Mouse (Mus musculus): ENCODE measurements around the gene Prc1. TPM values are rescaled to one million over a fixed set of nuclear protein-coding genes. Genes with fewer than 3 reads are reported as not detected.

The Prc1 gene
- polyA plus RNA-seq, 1 experiment from 2014 or later, result 53.8 TPM

GRCm38 (mm10) chr7:80296462-80296861, 2.2 kb downstream of the Prc1 start:
- Histone ChIP-seq H3K27ac (no peak overlapping the region), H3K27me3 (ENCODE audit: insufficient read depth, low read length) (no peaks in the 10 kb centered on the region), H3K9ac (ENCODE audit: low read depth, low read length) (no peak overlapping the region), H3K4me2 (ENCODE audit: low read length) (no peak overlapping the region), H3K36me3 (ENCODE audit: insufficient read depth, low read length) (peaks cover 12% of the 10 kb centered on the region), H3K4me3 (replicated peaks; ENCODE audit: low read depth, low read length) (no peak overlapping the region), H3K9me3 (replicated peaks; ENCODE audit: low read length) (no peaks in the 10 kb centered on the region), H3K4me1 (replicated peaks; ENCODE audit: insufficient read depth, low read length) (no peaks in the 10 kb centered on the region)
- WGBS, result 91% methylated on average over 6 of the region's 6 CpGs
- no peak for TF ChIP-seq CTCF (IDR thresholded peaks at IDR 0.05; ENCODE audit: low read depth)
- no peak for DNase-seq (ENCODE audit: low spot score)
- no peak for ATAC-seq (replicated peaks; ENCODE audit: low FRiP score, low read depth)

DNA sequence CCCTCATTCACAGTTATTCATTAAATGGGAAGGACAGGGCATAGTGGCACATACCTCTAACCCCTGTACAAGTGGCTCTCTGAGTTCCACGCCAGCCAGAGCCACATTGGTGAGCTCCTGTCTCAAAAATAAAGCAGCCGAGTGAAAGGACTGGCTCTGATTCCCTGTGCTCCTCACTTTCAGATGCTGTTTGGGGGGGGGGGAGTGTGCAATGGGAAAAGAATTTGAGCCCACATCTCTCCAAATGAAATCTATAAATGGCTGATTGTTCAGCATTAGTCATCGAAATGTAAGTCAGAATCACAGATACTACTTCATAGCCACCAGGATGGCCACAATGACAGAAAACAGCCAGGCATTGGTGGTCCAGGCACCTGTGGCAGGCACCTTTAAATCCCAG, 2.8 kb downstream of the Prc1 start:
- H3K27ac ChIP-seq, result no peak overlapping the region
- H3K4me3 ChIP-seq (replicated peaks; ENCODE audit: low read depth, low read length), result no peak overlapping the region
- no peak for ATAC-seq (replicated peaks; ENCODE audit: low FRiP score, low read depth)
- H3K4me1 ChIP-seq (replicated peaks; ENCODE audit: insufficient read depth, low read length), result no peaks in the 10 kb centered on the region
- H3K4me2 ChIP-seq (ENCODE audit: low read length), result no peak overlapping the region
- no peak for TF ChIP-seq CTCF (IDR thresholded peaks at IDR 0.05; ENCODE audit: low read depth)
- H3K9ac ChIP-seq (ENCODE audit: low read depth, low read length), result no peak overlapping the region
- no peaks in the 10 kb centered on the region for H3K27me3 ChIP-seq (ENCODE audit: insufficient read depth, low read length)
- peaks cover 17% of the 10 kb centered on the region for H3K36me3 ChIP-seq (ENCODE audit: insufficient read depth, low read length)
- H3K9me3 ChIP-seq (replicated peaks; ENCODE audit: low read length), result no peaks in the 10 kb centered on the region
- WGBS, result 77% methylated on average over 3 of the region's 3 CpGs
- no peak for DNase-seq (ENCODE audit: low spot score)

DNA sequence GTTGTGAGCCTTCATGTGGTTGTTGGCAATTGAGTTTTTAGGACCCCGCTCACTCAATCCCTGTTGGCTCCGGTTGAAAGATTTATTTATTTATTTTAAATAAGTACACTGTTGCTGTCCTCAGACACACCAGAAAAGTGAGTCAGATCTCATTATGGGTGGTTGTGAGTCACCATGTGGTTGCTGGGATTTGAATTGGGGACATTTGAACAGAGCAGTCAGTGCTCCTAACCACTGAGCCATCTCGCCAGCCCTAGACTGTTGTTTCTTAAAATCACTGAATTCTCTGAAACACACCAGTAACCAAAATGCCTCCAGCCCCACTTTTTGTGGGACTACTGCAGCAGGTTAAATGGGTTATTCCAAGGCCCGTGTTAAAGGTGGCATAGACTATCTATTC, 4.5 kb downstream of the Prc1 start:
- H3K4me2 ChIP-seq (ENCODE audit: low read length), result no peak overlapping the region
- no peak for TF ChIP-seq CTCF (IDR thresholded peaks at IDR 0.05; ENCODE audit: low read depth)
- H3K9me3 ChIP-seq (replicated peaks; ENCODE audit: low read length), result no peaks in the 10 kb centered on the region
- WGBS, result 91% methylated on average over 4 of the region's 4 CpGs
- H3K4me1 ChIP-seq (replicated peaks; ENCODE audit: insufficient read depth, low read length), result no peaks in the 10 kb centered on the region
- DNase-seq (ENCODE audit: low spot score), result no peak
- no peak overlapping the region for H3K4me3 ChIP-seq (replicated peaks; ENCODE audit: low read depth, low read length)
- peaks cover 25% of the 10 kb centered on the region for H3K36me3 ChIP-seq (ENCODE audit: insufficient read depth, low read length)
- no peak for ATAC-seq (replicated peaks; ENCODE audit: low FRiP score, low read depth)
- no peaks in the 10 kb centered on the region for H3K27me3 ChIP-seq (ENCODE audit: insufficient read depth, low read length)
- no peak overlapping the region for H3K9ac ChIP-seq (ENCODE audit: low read depth, low read length)
- H3K27ac ChIP-seq, result no peak overlapping the region

DNA sequence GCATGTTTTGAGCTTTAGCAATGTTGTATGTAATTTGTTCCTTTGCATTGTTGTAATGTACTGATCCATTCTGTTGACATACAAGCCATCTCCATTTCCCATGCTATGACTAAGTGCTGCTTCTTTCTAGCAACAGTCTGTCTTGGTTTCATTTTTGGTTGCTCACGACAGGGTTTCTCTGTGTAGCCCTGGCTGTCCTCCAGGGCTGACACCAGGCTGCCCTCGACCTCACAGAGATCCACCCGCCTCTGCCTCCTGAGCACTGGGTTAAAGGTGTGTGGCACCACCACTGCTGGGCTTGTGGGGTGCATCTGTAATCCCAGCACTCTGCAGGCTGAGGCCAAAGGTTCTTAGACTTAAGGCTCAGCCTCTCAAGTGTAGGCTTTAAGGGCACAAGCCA, 5.3 kb downstream of the Prc1 start:
- Histone ChIP-seq H3K9me3 (replicated peaks; ENCODE audit: low read length) (no peaks in the 10 kb centered on the region), H3K9ac (ENCODE audit: low read depth, low read length) (no peak overlapping the region), H3K36me3 (ENCODE audit: insufficient read depth, low read length) (peaks cover 30% of the 10 kb centered on the region), H3K27ac (no peak overlapping the region), H3K4me2 (ENCODE audit: low read length) (no peak overlapping the region), H3K27me3 (ENCODE audit: insufficient read depth, low read length) (no peaks in the 10 kb centered on the region), H3K4me3 (replicated peaks; ENCODE audit: low read depth, low read length) (no peak overlapping the region), H3K4me1 (replicated peaks; ENCODE audit: insufficient read depth, low read length) (no peaks in the 10 kb centered on the region)
- DNase-seq (ENCODE audit: low spot score) (no peak), ATAC-seq (replicated peaks; ENCODE audit: low FRiP score, low read depth) (no peak)
- no peak for TF ChIP-seq CTCF (IDR thresholded peaks at IDR 0.05; ENCODE audit: low read depth)
- WGBS, result 86% methylated on average over 3 of the region's 3 CpGs

DNA sequence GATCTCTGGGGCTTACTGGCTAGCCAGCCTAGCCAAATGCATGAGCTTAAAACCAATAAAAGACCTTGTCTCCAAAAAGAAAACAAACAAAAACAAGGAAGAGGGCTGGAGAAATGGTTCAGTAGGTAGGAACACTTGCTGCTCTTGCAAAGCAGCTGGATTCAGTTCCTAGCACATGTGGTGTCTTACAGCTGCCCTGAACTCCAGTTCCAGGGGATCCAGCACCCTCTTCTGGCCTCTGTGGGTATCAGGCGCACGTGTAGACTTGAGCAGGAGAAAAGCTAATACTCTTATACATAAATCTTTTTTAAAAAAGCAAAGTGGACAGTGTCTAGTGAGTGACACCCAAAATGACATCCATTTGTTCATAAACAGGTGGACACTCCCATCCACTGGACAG, 7.3 kb downstream of the Prc1 start:
- H3K4me1 ChIP-seq (replicated peaks; ENCODE audit: insufficient read depth, low read length), result no peaks in the 10 kb centered on the region
- H3K4me3 ChIP-seq (replicated peaks; ENCODE audit: low read depth, low read length), result no peak overlapping the region
- H3K27ac ChIP-seq, result no peak overlapping the region
- no peak for ATAC-seq (replicated peaks; ENCODE audit: low FRiP score, low read depth)
- TF ChIP-seq CTCF (IDR thresholded peaks at IDR 0.05; ENCODE audit: low read depth), result peak; percentile 28; the same call in 1 of the 2 replicates
- H3K9me3 ChIP-seq (replicated peaks; ENCODE audit: low read length), result no peaks in the 10 kb centered on the region
- 87% methylated on average over 2 of the region's 2 CpGs for WGBS
- no peaks in the 10 kb centered on the region for H3K27me3 ChIP-seq (ENCODE audit: insufficient read depth, low read length)
- no peak overlapping the region for H3K9ac ChIP-seq (ENCODE audit: low read depth, low read length)
- H3K36me3 ChIP-seq (ENCODE audit: insufficient read depth, low read length), result peaks cover 30% of the 10 kb centered on the region
- no peak for DNase-seq (ENCODE audit: low spot score)
- no peak overlapping the region for H3K4me2 ChIP-seq (ENCODE audit: low read length)

GRCm38 (mm10) chr7:80307766-80308165, 13.5 kb downstream of the Prc1 start:
- DNase-seq (ENCODE audit: low spot score), result no peak
- no peaks in the 10 kb centered on the region for H3K27me3 ChIP-seq (ENCODE audit: insufficient read depth, low read length)
- no peak for ATAC-seq (replicated peaks; ENCODE audit: low FRiP score, low read depth)
- peaks cover 45% of the 10 kb centered on the region for H3K36me3 ChIP-seq (ENCODE audit: insufficient read depth, low read length)
- no peak overlapping the region for H3K27ac ChIP-seq
- no peaks in the 10 kb centered on the region for H3K4me1 ChIP-seq (replicated peaks; ENCODE audit: insufficient read depth, low read length)
- WGBS, result 84% methylated on average over 3 of the region's 3 CpGs
- no peaks in the 10 kb centered on the region for H3K9me3 ChIP-seq (replicated peaks; ENCODE audit: low read length)
- H3K4me3 ChIP-seq (replicated peaks; ENCODE audit: low read depth, low read length), result no peak overlapping the region
- no peak overlapping the region for H3K4me2 ChIP-seq (ENCODE audit: low read length)
- H3K9ac ChIP-seq (ENCODE audit: low read depth, low read length), result no peak overlapping the region
- peak; percentile 47 for TF ChIP-seq CTCF (IDR thresholded peaks at IDR 0.05; ENCODE audit: low read depth)

- Histone ChIP-seq H3K27me3 (ENCODE audit: insufficient read depth, low read length) (no peaks in the 10 kb centered on the region), H3K9me3 (replicated peaks; ENCODE audit: low read length) (no peaks in the 10 kb centered on the region), H3K4me2 (ENCODE audit: low read length) (no peak overlapping the region), H3K27ac (no peak overlapping the region), H3K4me3 (replicated peaks; ENCODE audit: low read depth, low read length) (no peak overlapping the region), H3K9ac (ENCODE audit: low read depth, low read length) (no peak overlapping the region), H3K4me1 (replicated peaks; ENCODE audit: insufficient read depth, low read length) (no peaks in the 10 kb centered on the region), H3K36me3 (ENCODE audit: insufficient read depth, low read length) (peaks cover 64% of the 10 kb centered on the region)
- no peak for DNase-seq (ENCODE audit: low spot score)
- ATAC-seq (replicated peaks; ENCODE audit: low FRiP score, low read depth), result no peak
- WGBS, result 75% methylated on average over 7 of the region's 7 CpGs
- TF ChIP-seq CTCF (IDR thresholded peaks at IDR 0.05; ENCODE audit: low read depth), result no peak
Observed at GRCm38 (mm10) chr7:80310771-80311170, 16.5 kb downstream of the Prc1 start.

Data from kidney, postnatal 0 days (tissue).